Mouse (Mus musculus): ENCODE data around the gene Msn. TPM values are rescaled to one million over a fixed set of nuclear protein-coding genes. Genes with fewer than 3 reads are reported as not detected.

Msn gene
- polyA plus RNA-seq, 1 experiment from 2014 or later = 459 TPM

GRCm38 (mm10) chrX:96115501-96115900, 19.7 kb downstream of the Msn start:
- in situ Hi-C loops (cut with MboI; ENCODE audit: low pct_unique_long_range_greater_than_20kb) = no loop called here

GRCm38 (mm10) chrX:96117366-96117765, 21.5 kb downstream of the Msn start:
- in situ Hi-C loops (cut with MboI; ENCODE audit: low pct_unique_long_range_greater_than_20kb) = no loop called here
- no peak for TF ChIP-seq CTCF (IDR thresholded peaks at IDR 0.05)
- DNase-seq (ENCODE audit: low read depth, low spot score) (no peak), ATAC-seq (no peak)
- ChIA-PET CTCF (interaction anchor here (1.4 to 1.6 kb wide), 3 partner anchors 12 to 98 kb away, joined by 3 to 8 read pairs (median 4); no protein-coding TSS in a partner anchor), POLR2A (no interaction called here)
- no peaks in the 10 kb centered on the region for H3K27me3 ChIP-seq

More at GRCm38 (mm10) chrX:96115501-96115900, 19.7 kb downstream of the Msn start:
- ChIA-PET CTCF (no interaction called here), POLR2A (no interaction called here)
- no peak for DNase-seq (ENCODE audit: low read depth, low spot score)
- ATAC-seq = no peak
- no peak for TF ChIP-seq CTCF (IDR thresholded peaks at IDR 0.05)
- H3K27me3 ChIP-seq = no peaks in the 10 kb centered on the region

GRCm38 (mm10) chrX:96119997-96120396, 24.2 kb downstream of the Msn start:
- TF ChIP-seq CTCF (IDR thresholded peaks at IDR 0.05) = no peak
- no peak for ATAC-seq
- in situ Hi-C loops (cut with MboI; ENCODE audit: low pct_unique_long_range_greater_than_20kb) = no loop called here
- H3K27me3 ChIP-seq = no peaks in the 10 kb centered on the region
- no peak for DNase-seq (ENCODE audit: low read depth, low spot score)
- ChIA-PET POLR2A (no interaction called here), CTCF (interaction anchor here (0.9 to 1.6 kb wide), 4 partner anchors 10 to 69 kb away, joined by 3 to 4 read pairs (median 4); no protein-coding TSS in a partner anchor)

DNA sequence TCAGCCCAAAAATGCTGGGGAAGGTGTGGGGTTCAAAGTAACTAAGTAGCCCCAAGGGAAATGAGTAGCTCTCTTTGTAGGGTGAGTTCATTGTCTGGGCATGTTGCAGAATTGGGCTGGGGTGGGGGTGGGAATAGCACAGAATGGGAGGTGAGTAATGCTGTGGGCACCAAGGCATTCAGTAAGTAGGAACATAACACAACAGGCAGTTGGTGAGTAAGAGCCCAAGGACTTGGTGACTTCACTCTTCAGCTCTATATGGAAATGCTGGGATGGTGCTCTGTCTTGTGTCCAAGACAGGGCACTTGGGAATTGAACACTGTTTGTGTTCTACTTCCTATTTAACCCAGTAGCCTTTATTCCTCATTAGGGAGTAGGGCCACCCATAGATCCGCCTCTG, 26.1 kb downstream of the Msn start:
- H3K27me3 ChIP-seq = no peaks in the 10 kb centered on the region
- no peak for TF ChIP-seq CTCF (IDR thresholded peaks at IDR 0.05)
- in situ Hi-C loops (cut with MboI; ENCODE audit: low pct_unique_long_range_greater_than_20kb) = no loop called here
- DNase-seq (ENCODE audit: low read depth, low spot score) = peak; percentile 92
- ChIA-PET CTCF (interaction anchor here (1.2 to 2.0 kb wide), 10 partner anchors 9 to 102 kb away, joined by 3 to 7 read pairs (median 4); no protein-coding TSS in a partner anchor), POLR2A (interaction anchor here (1.5 kb wide), 1 partner anchor 12 kb away, joined by 5 read pairs; no protein-coding TSS in a partner anchor)
- ATAC-seq = peak; percentile 100

GRCm38 (mm10) chrX:96126803-96127202, 31.0 kb downstream of the Msn start:
- no peaks in the 10 kb centered on the region for H3K27me3 ChIP-seq
- CTCF ChIA-PET = no interaction called here
- in situ Hi-C loops (cut with MboI; ENCODE audit: low pct_unique_long_range_greater_than_20kb) = no loop called here
- POLR2A ChIA-PET = no interaction called here
- TF ChIP-seq CTCF (IDR thresholded peaks at IDR 0.05) = no peak
- DNase-seq (ENCODE audit: low read depth, low spot score) (no peak), ATAC-seq (no peak)

DNA sequence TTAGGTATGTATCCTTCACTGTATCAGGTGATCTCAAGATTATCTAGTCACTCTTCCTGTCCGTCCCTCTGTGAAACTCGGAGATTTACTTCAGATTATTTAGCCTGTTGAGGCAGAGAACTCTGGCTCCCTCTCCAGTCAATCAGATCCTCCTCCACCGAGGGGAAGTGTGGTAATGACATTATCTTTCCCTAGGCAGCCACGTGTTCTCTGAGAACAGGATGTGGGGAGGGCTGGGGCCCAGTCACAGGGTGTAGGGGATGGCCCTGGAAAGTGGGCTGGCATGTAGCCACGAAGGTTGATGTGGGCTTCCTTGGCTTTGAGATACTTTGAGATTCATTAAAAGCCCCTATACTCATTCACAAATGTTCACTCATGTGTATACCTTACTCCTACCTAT, 34.3 kb downstream of the Msn start:
- DNase-seq (ENCODE audit: low read depth, low spot score) (no peak), ATAC-seq (peak; percentile 61)
- peak; percentile 41 for TF ChIP-seq CTCF (IDR thresholded peaks at IDR 0.05)
- H3K27me3 ChIP-seq = no peaks in the 10 kb centered on the region
- in situ Hi-C loops (cut with MboI; ENCODE audit: low pct_unique_long_range_greater_than_20kb) = loop anchor here (5.0 kb wide), 1 partner anchor 33 kb away; the partner anchor contains the start of gene Msn
- POLR2A ChIA-PET = no interaction called here
- CTCF ChIA-PET = interaction anchor here (1.2 to 2.0 kb wide), 3 partner anchors 8 to 44 kb away, joined by 5 to 7 read pairs (median 5); no protein-coding TSS in a partner anchor

DNA sequence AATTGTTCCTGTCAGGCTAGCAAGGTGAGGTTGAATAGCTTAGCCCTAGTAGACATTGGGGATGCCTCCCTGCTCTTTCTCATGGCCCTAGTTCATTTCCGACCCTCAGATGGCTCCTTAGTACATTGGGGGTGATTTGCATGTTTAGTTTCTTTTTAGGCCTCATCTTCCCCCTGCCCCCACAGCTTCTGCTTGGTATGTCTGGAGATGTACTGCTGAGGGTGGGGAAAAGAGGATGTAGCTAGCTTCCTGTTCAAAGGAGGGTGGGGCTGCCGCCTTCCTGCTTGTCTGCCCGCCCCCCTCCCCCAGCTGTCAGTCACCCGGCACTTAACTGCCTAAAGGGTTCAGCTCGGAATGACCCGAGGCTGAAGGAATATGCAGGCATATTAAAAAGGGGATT, 34.8 kb downstream of the Msn start:
- no peak for DNase-seq (ENCODE audit: low read depth, low spot score)
- CTCF ChIA-PET = interaction anchor here (0.6 to 2.0 kb wide), 5 partner anchors 8 to 113 kb away, joined by 3 to 7 read pairs (median 5); no protein-coding TSS in a partner anchor
- in situ Hi-C loops (cut with MboI; ENCODE audit: low pct_unique_long_range_greater_than_20kb) = loop anchor here (5.0 kb wide), 1 partner anchor 33 kb away; the partner anchor contains the start of gene Msn
- ATAC-seq = no peak
- no peak for TF ChIP-seq CTCF (IDR thresholded peaks at IDR 0.05)
- POLR2A ChIA-PET = no interaction called here
- H3K27me3 ChIP-seq = no peaks in the 10 kb centered on the region

- in situ Hi-C loops (cut with MboI; ENCODE audit: low pct_unique_long_range_greater_than_20kb) = loop anchor here (5.0 kb wide), 1 partner anchor 36 kb away; the partner anchor contains the start of gene Msn
- TF ChIP-seq CTCF (IDR thresholded peaks at IDR 0.05) = peak; percentile 64
- peak; percentile 19 for ATAC-seq
- CTCF ChIA-PET = interaction anchor here (1.0 to 3.2 kb wide), 7 partner anchors 11 to 114 kb away, joined by 3 to 8 read pairs (median 5); no protein-coding TSS in a partner anchor
- no peak for DNase-seq (ENCODE audit: low read depth, low spot score)
- POLR2A ChIA-PET = no interaction called here
- no peaks in the 10 kb centered on the region for H3K27me3 ChIP-seq
Observed at GRCm38 (mm10) chrX:96133260-96133659, 37.4 kb downstream of the Msn start.

DNA sequence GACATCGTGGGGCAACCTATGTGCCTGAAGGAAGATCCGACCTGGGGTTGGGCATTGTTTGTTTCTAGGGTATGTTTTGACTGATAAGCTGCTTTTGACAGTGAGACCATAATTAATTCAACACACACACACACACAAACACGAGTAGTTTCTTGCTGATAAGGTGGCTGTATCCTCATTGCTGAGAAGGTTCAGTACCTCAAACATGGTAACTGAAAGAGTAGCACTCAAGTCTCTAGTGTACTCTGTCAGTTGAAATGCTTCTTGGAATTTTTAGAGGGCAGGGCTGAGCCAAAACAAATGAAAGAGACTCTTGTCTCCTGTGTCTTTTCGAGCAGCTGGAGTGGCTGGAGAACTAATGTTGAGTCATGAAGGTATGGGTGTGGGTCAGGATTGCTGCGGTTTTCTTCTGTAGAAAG, 38.4 kb downstream of the Msn start:
- ChIA-PET POLR2A (no interaction called here), CTCF (interaction anchor here (1.0 to 3.2 kb wide), 6 partner anchors 12 to 115 kb away, joined by 3 to 8 read pairs (median 4); no protein-coding TSS in a partner anchor)
- ATAC-seq (no peak), DNase-seq (ENCODE audit: low read depth, low spot score) (no peak)
- in situ Hi-C loops (cut with MboI; ENCODE audit: low pct_unique_long_range_greater_than_20kb) = loop anchor here (5.0 kb wide), 1 partner anchor 37 kb away; the partner anchor contains the start of gene Msn
- TF ChIP-seq CTCF (IDR thresholded peaks at IDR 0.05) = no peak
- H3K27me3 ChIP-seq = no peaks in the 10 kb centered on the region

GRCm38 (mm10) chrX:96134840-96135580, 39.2 kb downstream of the Msn start:
- no peaks in the 10 kb centered on the region for H3K27me3 ChIP-seq
- in situ Hi-C loops (cut with MboI; ENCODE audit: low pct_unique_long_range_greater_than_20kb) = loop anchor here (5.0 kb wide), 1 partner anchor 38 kb away; the partner anchor contains the start of gene Msn
- ATAC-seq = peak; percentile 27
- no peak for DNase-seq (ENCODE audit: low read depth, low spot score)
- ChIA-PET CTCF (interaction anchor here (1.2 to 3.2 kb wide), 4 partner anchors 10 to 48 kb away, joined by 3 to 8 read pairs (median 4); no protein-coding TSS in a partner anchor), POLR2A (interaction anchor here (1.3 kb wide), 1 partner anchor 15 kb away, joined by 3 read pairs; no protein-coding TSS in a partner anchor)
- no peak for TF ChIP-seq CTCF (IDR thresholded peaks at IDR 0.05)
